Mouse (Mus musculus): Measurements from ENCODE around the gene Edem3.

Edem3 gene

DNA sequence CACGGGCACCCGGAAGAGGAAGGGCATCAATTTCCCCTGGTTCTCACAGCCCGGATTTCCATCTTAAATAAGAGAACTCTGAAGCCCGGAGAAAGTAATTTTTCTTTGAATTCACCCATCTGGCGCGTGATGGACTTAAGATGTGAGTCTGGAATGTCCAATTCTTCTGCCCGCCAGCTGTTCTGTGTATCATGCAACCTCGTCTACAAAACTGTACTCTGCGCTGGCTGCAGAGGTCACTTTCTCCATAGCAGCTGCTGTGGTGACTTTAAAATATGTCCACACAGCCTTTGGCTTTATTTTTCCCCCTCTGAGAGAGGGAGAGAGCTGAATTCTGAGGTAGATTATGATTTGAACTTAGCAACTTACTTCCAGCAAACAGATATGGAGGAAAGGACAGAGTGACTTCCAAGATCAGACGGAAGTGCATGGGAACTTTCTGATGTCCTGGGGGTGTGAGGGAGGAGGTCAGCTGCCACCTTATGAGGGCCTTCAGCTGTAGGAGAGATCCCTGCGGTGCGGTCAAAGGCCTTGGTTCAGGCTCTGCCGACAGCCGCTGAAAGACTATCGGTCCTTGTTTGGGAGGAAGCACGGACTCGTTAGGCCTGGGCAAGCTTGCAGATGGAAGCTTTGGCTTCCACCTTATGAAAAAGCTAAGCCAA is 108.1 kb downstream of the Edem3 start:
- DNase-seq (ENCODE audit: low spot score in 2 of 2): no peak

DNA sequence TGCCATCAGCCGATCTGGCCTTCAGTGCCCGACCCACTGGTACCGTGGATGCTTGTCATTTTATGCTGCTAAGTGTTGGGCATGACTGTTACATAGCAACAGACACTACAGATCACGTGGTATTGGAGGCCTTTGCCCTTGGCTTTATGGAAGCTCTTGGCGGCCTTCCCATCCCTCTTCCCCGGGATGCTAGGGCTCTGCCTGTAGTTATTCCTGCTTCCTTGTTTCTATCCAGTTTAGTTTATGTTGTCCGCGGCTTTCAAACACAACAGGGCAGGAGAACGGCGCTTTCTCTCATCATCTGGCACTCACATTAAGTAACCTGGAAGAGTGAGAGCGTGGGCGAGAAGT is 108.6 kb downstream of the Edem3 start:
- no peak for DNase-seq (ENCODE audit: low spot score in 2 of 2)

DNA sequence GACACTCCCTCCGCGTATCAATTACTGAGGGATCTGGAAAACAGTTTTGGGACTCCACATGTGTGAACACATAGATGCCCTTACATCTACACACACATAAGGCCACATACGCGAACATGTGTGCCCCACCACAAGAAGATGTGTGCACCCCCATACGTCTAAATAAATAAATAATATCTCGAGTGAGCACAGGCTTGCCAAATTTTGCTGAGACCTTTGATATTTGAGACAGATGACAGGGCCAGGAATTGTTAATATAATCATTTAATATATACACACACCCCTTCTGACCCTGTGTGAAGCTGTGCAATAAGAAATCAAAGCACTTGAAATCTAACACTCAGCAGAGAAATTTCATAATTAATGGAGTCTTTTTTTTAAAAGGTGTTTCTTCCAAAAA is 109.2 kb downstream of the Edem3 start:
- DNase-seq (ENCODE audit: low spot score in 2 of 2): no peak
